Mouse (Mus musculus) T-helper 2 cell (primary cell): ENCODE measurements around the gene Magea3.
"Not testable (repeated sequence)": the region's sequence is repeated elsewhere in the genome, so short reads cannot be mapped to it uniquely, and the experiment has no call there.

ENCODE experiments used
- in situ Hi-C: fragments of 300-600 bp; cut with MboI, MseI; formaldehyde crosslinking; loops from one replicate; pipeline ENCODE4 v1.15.1; 2025; ENCODE audit warnings: high pct_unique_total_duplicates

The Magea3 gene

GRCm38 (mm10) chrX:154949405-154949804, at the start of gene Magea3:
Gene Magea3 (minus strand): TSS chrX:154949505.
- in situ Hi-C loops = not testable (repeated sequence)

GRCm38 (mm10) chrX:154995750-154996149, 46.4 kb upstream of the Magea3 start, which contains the start of gene Magea8:
Gene Magea8 (minus strand): TSS chrX:154995850.
- in situ Hi-C loops = loop anchor here (5.0 kb wide), 1 partner anchor 67 kb away; the partner anchor contains the start of gene Magea5

DNA sequence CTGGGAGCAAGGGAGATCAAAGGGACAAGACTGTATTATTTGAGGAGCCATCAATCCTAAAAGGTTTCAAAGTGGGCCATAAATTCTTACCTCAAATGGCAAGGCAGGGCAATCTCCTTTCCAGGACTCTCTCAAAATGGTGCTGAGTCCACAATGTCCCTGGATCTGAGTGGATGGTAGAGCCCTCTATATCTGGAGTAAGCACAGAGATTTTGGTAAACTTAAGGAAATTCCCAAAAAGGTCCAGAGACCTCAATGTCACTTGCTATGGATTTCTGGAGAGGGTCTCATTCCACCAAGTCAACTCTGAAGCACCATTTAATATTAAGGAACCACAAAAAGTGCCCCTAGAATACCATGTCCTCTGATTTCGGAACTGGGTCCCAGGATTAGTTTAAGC, 13.4 kb downstream of the Magea3 start, which contains the start of gene Magea6:
Magea6 (minus strand) TSS at position 101 of the 400 bp plus-strand sequence.
- in situ Hi-C loops = not testable (repeated sequence)
